Mouse (Mus musculus): Measurements from ENCODE around the gene Kxd1.

- TF ChIP-seq POLR2A (IDR thresholded peaks at IDR 0.05; ENCODE audit: low read depth, low read length) (0 out of 2 replicates have a peak, but pooled peaks have one; percentile 8), CTCF (IDR thresholded peaks at IDR 0.05; ENCODE audit: borderline replicate concordance, insufficient read depth, low read length) (no peak)
These were observed 1.5 kb upstream of the Kxd1 start for GRCm38 (mm10) chr8:70529299-70529698.

Data from embryonic fibroblast, embryonic 13.5 days (primary cell).